Mouse (Mus musculus): ENCODE data around the gene Tnrc6c.

DNA sequence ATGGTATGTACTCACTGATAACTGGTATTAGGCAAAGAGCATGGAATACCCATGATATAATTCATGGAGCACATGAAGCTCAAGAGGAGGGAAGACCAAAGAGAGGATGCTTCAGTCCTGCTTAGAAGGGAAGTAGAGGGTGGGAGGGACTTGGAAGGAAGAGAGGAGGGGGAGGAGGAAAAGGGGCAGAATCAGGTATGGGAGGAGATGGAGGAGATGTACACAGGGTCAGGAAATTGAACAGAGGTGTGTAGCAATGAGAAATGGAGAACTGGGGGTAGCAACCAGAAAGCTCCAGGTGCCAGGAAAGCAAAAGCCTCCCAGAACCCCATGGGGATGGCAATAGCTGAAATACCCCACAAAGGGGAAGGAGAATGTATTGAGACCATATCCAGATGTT is 37.2 kb downstream of the Tnrc6c start:
- TF ChIP-seq POLR2A (IDR thresholded peaks at IDR 0.05; ENCODE audit: low read depth, low read length) (no peak), CTCF (IDR thresholded peaks at IDR 0.05; ENCODE audit: extremely low read depth, insufficient read depth, insufficient read length, insufficient replicate concordance) (no peak)
